Mouse (Mus musculus): ENCODE measurements around the gene Oxct2b.

DNA sequence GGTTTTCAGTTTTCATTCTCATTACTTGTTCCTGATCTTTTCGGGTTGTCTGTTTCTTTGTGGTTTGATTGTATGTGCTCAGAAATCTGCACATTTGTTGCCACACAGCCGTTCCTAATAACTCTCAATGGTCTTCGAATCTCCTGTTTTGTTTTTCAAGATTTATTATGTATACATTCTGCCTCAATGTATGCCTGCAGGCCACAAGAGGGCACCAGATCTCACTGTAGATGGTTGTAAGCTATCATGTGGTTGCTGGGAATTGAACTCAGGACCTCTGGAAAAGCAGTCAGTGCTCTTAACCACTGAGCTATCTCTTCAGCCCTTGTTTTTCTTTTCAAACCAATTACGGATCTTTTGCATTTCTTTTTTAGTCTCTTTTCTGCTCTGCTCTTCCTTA, 29.7 kb upstream of the Oxct2b start:
- TF ChIP-seq CTCF (IDR thresholded peaks at IDR 0.05; ENCODE audit: insufficient read depth, low read length) (no peak), POLR2A (IDR thresholded peaks at IDR 0.05; ENCODE audit: borderline replicate concordance, extremely low read depth, low read depth, low read length) (no peak)

Data from lung, adult 2 months (tissue).